Mouse (Mus musculus) C2C12 (cell line): Measurements from ENCODE around the gene Cacnb2. TPM values are rescaled to one million over a fixed set of nuclear protein-coding genes. Genes with fewer than 3 reads are reported as not detected.

ENCODE experiments used
- H3K27me3 ChIP-seq: one replicate; pipeline ENCODE4 v1.6.1; 2011; ENCODE audit not compliant: control insufficient read depth, insufficient read depth, insufficient read length
- H3K36me3 ChIP-seq: one replicate; pipeline ENCODE4 v1.6.1; 2011; ENCODE audit not compliant: control insufficient read depth, insufficient read depth
- H3K4me3 ChIP-seq: one replicate; pipeline ENCODE4 v1.5.1; 2011; ENCODE audit warnings: mild to moderate bottlenecking, control low read depth; ENCODE audit not compliant: poor library complexity, insufficient read depth, severe bottlenecking
- H3K79me2 ChIP-seq: one replicate; pipeline ENCODE4 v1.6.1; 2011; ENCODE audit not compliant: control insufficient read depth, insufficient read depth
- H3K79me3 ChIP-seq: one replicate; pipeline ENCODE4 v1.6.1; 2011; ENCODE audit warnings: low read depth, control low read depth
- H3ac ChIP-seq: one replicate; pipeline ENCODE3; 2011; ENCODE audit warnings: low read depth; ENCODE audit not compliant: control insufficient read depth, insufficient read length
- CEBPB ChIP-seq: IDR thresholded peaks from one replicate; pipeline ENCODE4 v1.6.1; 2011; ENCODE audit warnings: low read depth, mild to moderate bottlenecking, control low read depth, moderate library complexity
- CTCF ChIP-seq: IDR thresholded peaks from one replicate; pipeline ENCODE4 v1.5.1; 2011; ENCODE audit not compliant: control insufficient read depth, insufficient read depth, insufficient read length
- FOSL1 ChIP-seq: IDR thresholded peaks from one replicate; pipeline ENCODE4 v1.8.0; 2011; ENCODE audit warnings: mild to moderate bottlenecking, low read length; ENCODE audit not compliant: poor library complexity, insufficient read depth, severe bottlenecking
- MAX ChIP-seq: IDR thresholded peaks from one replicate; pipeline ENCODE4 v1.6.1; 2011; ENCODE audit warnings: mild to moderate bottlenecking, control low read depth
- MYOD1 ChIP-seq: IDR thresholded peaks from one replicate; pipeline ENCODE4 v1.6.1; 2011; ENCODE audit warnings: low read depth; ENCODE audit not compliant: control insufficient read depth, insufficient read length
- MYOG ChIP-seq: IDR thresholded peaks from one replicate; pipeline ENCODE4 v1.6.1; 2011; ENCODE audit not compliant: control insufficient read depth, insufficient read length; ENCODE audit errors: extremely low read depth
- USF1 ChIP-seq: IDR thresholded peaks from one replicate; pipeline ENCODE4 v1.6.1; 2011; ENCODE audit warnings: low read depth, mild to moderate bottlenecking, control low read depth, moderate library complexity
- polyA plus RNA-seq: library from polyadenylated mRNA; unstranded; fragments of >200 nt; fragmentation: generic; extraction: Trizol; gene quantifications from one replicate; pipeline ENCODE4 v1.2.1, GENCODE M21; 2012; ENCODE audit warnings: missing spikeins

The Cacnb2 gene
- polyA plus RNA-seq, 1 experiment = 2.4 TPM

GRCm38 (mm10) chr2:14861613-14862012, 258.7 kb downstream of the Cacnb2 start:
- Histone ChIP-seq H3K79me3 (no peaks in the 10 kb centered on the region), H3K79me2 (no peaks in the 10 kb centered on the region), H3K27me3 (no peaks in the 10 kb centered on the region), H3ac (no peak overlapping the region), H3K4me3 (no peak overlapping the region), H3K36me3 (no peaks in the 10 kb centered on the region)
- TF ChIP-seq MYOD1 (no peak), MAX (no peak), CTCF (no peak)

DNA sequence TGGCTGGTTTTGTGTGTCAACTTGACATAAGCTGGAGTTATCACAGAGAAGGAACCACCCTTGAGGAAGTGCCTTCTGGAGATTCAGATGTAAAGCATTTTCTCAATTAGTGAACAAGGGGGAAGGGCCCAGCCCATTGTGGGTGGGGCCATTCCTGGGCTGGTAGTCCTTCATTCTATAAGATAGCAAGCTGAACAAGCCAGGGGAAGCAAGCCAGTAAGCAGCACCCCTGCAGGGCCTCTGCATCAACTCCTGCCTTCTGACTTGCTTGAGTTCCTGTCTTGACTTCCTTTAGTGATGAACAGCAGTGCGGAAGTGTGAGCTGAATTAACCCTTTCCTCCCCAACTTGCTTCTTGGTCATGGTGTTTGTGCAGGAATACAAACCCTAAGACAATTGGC, 260.1 kb downstream of the Cacnb2 start:
- Histone ChIP-seq H3K4me3 (no peak overlapping the region), H3K79me3 (no peaks in the 10 kb centered on the region), H3ac (no peak overlapping the region), H3K36me3 (no peaks in the 10 kb centered on the region), H3K79me2 (no peaks in the 10 kb centered on the region), H3K27me3 (no peaks in the 10 kb centered on the region)
- TF ChIP-seq CTCF = no peak
- no peak for TF ChIP-seq MAX
- no peak for TF ChIP-seq CEBPB
- TF ChIP-seq MYOG = no peak
- TF ChIP-seq USF1 = no peak
- TF ChIP-seq FOSL1 = no peak
- TF ChIP-seq MYOD1 = no peak

DNA sequence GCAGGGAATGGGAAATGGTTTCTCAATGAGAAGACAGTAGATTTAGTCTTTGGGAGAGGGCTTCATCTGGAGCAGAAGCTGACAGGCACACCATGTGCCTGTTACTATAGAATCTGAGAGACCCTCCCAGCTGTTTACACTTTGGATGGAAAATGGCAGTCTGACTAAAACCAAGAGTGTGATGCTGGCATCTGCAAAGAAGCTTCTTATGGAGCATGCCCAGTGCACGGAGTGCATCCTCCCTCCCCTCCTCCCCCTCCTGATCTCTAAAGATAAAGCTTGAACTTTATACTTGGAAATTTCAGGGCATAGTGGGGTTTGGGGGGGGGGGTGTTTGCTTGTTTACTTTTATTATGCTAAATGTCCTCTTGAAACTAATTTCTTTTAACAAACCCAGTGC, 270.2 kb downstream of the Cacnb2 start:
- Histone ChIP-seq H3K27me3 (no peaks in the 10 kb centered on the region), H3ac (no peak overlapping the region), H3K79me2 (no peaks in the 10 kb centered on the region), H3K4me3 (no peak overlapping the region), H3K36me3 (no peaks in the 10 kb centered on the region), H3K79me3 (no peaks in the 10 kb centered on the region)
- TF ChIP-seq MAX = no peak
- no peak for TF ChIP-seq MYOD1
- TF ChIP-seq MYOG = no peak
- no peak for TF ChIP-seq CTCF

GRCm38 (mm10) chr2:14873701-14874181, 270.9 kb downstream of the Cacnb2 start:
- Histone ChIP-seq H3K79me2 (no peaks in the 10 kb centered on the region), H3K36me3 (no peaks in the 10 kb centered on the region), H3ac (no peak overlapping the region), H3K27me3 (no peaks in the 10 kb centered on the region), H3K79me3 (no peaks in the 10 kb centered on the region), H3K4me3 (no peak overlapping the region)
- no peak for TF ChIP-seq FOSL1
- no peak for TF ChIP-seq USF1
- no peak for TF ChIP-seq MYOG
- no peak for TF ChIP-seq CEBPB
- TF ChIP-seq MAX = no peak
- no peak for TF ChIP-seq MYOD1
- no peak for TF ChIP-seq CTCF

DNA sequence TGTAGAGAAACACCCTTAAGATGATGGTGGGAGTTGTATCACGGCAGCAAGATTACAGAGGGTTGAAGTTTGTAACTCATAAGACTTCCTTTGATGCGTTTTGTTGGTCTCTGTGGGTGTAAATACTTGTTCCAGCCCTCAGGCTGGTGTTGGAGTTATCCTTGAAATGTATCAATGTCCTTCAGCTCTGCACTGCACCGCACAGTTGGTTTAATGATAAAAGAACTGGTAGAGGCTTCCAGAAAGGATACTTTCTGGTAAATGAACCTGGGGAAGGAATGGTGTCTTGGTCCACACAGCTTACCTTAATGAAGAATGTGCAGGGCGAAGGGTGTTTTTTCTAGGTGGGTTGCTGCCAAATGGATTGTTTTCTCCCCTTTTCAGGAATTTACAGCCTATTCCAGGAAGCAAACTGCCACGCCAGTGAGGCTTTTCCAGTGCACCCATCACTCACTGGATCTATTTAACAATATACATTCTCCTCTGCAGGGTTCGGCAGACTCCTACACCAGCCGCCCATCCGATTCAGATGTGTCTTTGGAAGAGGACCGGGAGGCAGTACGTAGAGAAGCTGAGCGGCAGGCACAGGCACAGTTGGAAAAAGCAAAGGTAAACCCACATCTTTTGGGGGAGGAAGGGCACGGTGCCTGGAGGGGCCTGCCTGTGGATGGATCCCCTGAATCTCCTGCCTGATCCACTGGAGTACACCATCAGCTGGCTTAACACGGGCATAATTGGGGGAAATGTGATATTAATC, 271.6 kb downstream of the Cacnb2 start:
- TF ChIP-seq MYOD1 = no peak
- TF ChIP-seq USF1 = no peak
- no peak for TF ChIP-seq CTCF
- TF ChIP-seq FOSL1 = no peak
- TF ChIP-seq MYOG = no peak
- Histone ChIP-seq H3K27me3 (no peaks in the 10 kb centered on the region), H3K36me3 (no peaks in the 10 kb centered on the region), H3ac (no peak overlapping the region), H3K79me3 (no peaks in the 10 kb centered on the region), H3K79me2 (no peaks in the 10 kb centered on the region), H3K4me3 (no peak overlapping the region)

- no peak overlapping the region for H3K4me3 ChIP-seq
- H3K36me3 ChIP-seq = no peaks in the 10 kb centered on the region
- H3K79me3 ChIP-seq = no peaks in the 10 kb centered on the region
- no peak overlapping the region for H3ac ChIP-seq
- TF ChIP-seq USF1 (no peak), MYOD1 (no peak), FOSL1 (no peak), CTCF (no peak), MYOG (no peak), MAX (no peak), CEBPB (no peak)
- no peaks in the 10 kb centered on the region for H3K27me3 ChIP-seq
- no peaks in the 10 kb centered on the region for H3K79me2 ChIP-seq
Measured at GRCm38 (mm10) chr2:14875121-14875520, 272.2 kb downstream of the Cacnb2 start.
